Mouse (Mus musculus): Measurements from ENCODE around the gene Glcci1. TPM values are rescaled to one million over a fixed set of nuclear protein-coding genes. Genes with fewer than 3 reads are reported as not detected.

Glcci1 gene
- 0.46 TPM in 1 of 2 replicates, not detected in the other for total RNA-seq (2017)

- no peak; the same call in 1 of the 2 replicates for ATAC-seq (replicated peaks; ENCODE audit: low read depth, poor library complexity, severe bottlenecking)
These were observed at the start of gene Glcci1 for GRCm38 (mm10) chr6:8509551-8509950. TSS of gene Glcci1 (plus strand) at chr6:8509600.

DNA sequence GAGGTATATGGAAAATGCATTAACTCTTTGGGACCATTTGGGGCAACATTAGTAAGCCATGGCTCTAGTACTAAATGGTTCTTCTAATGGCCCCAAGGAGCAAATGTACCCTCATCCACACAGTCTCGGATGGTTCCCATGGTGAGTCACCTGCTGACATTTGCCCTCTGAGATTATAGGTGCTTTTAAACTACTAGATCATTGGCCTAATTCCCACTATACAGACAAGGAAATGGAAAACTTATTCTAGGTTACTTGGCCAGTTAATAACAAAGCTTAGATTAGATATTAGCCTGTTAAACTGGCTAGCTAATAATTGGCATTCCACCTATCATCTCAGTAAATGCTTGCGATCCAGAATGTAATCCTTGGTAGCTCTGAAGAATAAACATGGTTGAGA lies 47.0 kb upstream of the Glcci1 start:
- no peak for ATAC-seq (replicated peaks; ENCODE audit: low read depth, poor library complexity, severe bottlenecking)

DNA sequence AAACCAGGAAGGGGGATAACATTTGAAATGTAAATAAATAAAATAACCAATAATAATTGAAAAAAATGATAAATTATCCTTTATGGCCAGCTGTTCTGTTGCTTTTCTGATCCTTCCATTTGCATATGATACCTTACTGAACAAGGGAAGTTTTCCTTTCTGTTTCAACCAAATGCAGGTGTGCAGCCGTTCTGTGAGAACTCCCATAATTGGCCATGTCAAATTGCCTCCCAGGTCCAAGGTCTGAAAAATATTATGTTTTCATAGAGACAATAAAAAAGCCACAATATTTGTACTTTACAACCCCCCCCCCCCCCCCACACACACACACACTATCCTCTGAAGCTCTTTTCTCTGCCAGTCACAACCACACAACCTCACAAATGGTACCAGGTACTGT lies 44.0 kb upstream of the Glcci1 start:
- ATAC-seq (replicated peaks; ENCODE audit: low read depth, poor library complexity, severe bottlenecking): no peak

GRCm38 (mm10) chr6:8465985-8466384 lies 43.4 kb upstream of the Glcci1 start:
- no peak for ATAC-seq (replicated peaks; ENCODE audit: low read depth, poor library complexity, severe bottlenecking)

DNA sequence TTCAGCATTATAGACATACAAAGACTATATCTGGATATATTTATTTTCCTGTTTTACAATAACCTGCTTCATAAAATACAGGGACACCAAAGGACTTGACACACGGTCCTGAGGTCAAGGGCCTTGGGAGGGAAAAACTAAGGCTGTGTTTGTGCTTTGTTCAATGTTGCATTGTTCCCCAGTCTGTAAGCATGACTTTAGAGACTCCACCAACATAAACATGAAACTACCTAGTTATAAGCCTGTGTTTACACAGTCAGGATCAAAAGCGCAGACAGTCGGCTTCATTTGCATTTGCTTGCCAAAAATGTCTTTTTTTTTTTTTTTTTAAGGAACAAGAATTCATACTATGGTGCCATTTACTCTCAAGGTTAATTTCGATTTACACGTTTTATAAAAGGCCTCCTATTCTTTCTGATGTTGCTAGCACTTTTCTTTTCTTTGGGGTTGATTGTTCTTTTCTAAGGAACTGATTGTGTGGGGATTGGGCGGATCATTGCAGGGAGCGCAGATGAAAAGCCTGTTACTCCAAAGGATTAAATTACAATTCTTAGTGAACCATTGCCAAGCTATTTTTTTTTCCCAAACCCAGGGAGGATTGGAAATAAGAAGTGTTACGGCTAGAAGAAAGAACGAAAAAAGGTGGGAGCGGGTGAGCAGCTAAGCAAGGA lies 41.6 kb upstream of the Glcci1 start:
- no peak for ATAC-seq (replicated peaks; ENCODE audit: low read depth, poor library complexity, severe bottlenecking)

DNA sequence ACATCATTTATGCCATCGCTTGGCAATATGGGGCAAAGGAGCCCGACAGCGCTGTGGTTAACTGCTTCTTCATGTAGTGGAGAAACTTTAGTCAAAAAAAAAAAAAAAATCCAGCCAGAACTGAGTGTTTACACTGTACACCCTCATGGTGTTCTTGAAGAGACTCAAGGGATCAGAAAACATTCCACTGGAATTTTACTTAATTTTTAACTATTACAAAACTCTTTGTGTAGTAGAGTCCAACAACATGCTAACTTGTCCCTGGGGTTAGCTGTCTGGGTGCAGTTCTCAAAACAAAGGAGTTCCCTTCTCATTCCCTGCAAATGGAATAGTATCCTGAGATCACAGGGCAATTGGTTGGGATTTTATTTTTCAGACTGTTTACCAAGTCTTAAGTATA lies 39.5 kb upstream of the Glcci1 start:
- no peak for ATAC-seq (replicated peaks; ENCODE audit: low read depth, poor library complexity, severe bottlenecking)

- ATAC-seq (replicated peaks; ENCODE audit: low read depth, poor library complexity, severe bottlenecking): no peak
These were observed 37.3 kb upstream of the Glcci1 start for GRCm38 (mm10) chr6:8472125-8472524.

DNA sequence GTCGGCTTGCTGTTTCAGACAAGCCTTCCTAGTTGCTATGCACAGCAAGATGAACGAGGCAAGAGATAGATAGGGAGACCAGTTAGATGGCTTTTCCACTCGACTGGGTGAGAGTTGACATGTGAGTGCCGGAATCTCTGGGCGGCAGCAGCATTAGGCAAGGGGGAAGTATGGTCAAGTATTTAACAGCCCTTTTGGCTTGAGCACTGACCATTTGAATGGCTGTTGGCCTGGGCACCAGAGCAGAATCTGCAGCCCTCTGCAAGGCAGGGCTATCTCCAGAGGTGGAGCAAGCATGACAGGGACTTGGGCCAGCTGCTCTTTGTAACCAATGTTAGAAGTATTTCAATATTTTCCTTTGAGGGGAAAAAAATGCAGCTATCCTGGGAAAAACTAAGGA lies 36.5 kb upstream of the Glcci1 start:
- ATAC-seq (replicated peaks; ENCODE audit: low read depth, poor library complexity, severe bottlenecking): no peak

GRCm38 (mm10) chr6:8473498-8473897 lies 35.9 kb upstream of the Glcci1 start:
- no peak for ATAC-seq (replicated peaks; ENCODE audit: low read depth, poor library complexity, severe bottlenecking)

GRCm38 (mm10) chr6:8474316-8474715 lies 35.1 kb upstream of the Glcci1 start:
- no peak for ATAC-seq (replicated peaks; ENCODE audit: low read depth, poor library complexity, severe bottlenecking)

DNA sequence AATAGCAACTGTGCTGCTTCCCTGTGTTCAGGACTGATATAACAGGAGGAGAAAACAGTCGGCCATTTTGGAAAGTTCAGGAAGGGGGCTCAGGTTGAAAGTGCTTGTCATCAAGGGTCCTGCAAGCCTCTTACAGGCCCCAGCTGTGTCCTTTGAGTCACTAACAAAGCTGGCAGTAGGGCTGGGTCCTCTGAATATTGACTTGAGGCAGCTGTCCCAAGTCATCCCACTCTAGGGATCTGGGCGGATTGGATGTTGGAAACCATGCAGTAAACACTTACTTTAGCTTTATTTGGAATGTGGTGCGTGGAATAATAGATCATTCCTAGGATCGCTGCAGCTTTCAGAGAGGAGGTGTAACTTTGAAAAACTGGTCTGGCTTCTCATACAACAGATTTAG lies 34.6 kb upstream of the Glcci1 start:
- no peak for ATAC-seq (replicated peaks; ENCODE audit: low read depth, poor library complexity, severe bottlenecking)

DNA sequence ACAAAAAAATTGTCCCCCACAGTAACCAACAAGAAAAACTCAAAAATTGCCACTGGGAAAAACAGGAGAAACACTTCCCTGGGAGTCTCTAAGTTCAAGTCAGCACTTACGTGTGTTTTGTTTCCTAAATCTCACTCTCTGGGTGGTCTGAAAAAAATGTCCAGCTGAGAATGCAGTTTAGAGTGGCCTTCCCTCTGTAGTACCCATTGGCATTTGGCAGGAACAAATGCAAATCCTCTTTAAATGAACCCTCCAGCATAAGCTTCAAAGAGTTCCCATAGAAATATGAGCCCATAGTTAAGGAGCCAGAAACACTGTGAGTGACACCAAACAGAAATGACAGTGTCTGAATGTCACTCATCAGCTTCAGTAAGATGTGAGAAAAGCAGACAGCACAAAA lies 30.2 kb upstream of the Glcci1 start:
- no peak for ATAC-seq (replicated peaks; ENCODE audit: low read depth, poor library complexity, severe bottlenecking)

DNA sequence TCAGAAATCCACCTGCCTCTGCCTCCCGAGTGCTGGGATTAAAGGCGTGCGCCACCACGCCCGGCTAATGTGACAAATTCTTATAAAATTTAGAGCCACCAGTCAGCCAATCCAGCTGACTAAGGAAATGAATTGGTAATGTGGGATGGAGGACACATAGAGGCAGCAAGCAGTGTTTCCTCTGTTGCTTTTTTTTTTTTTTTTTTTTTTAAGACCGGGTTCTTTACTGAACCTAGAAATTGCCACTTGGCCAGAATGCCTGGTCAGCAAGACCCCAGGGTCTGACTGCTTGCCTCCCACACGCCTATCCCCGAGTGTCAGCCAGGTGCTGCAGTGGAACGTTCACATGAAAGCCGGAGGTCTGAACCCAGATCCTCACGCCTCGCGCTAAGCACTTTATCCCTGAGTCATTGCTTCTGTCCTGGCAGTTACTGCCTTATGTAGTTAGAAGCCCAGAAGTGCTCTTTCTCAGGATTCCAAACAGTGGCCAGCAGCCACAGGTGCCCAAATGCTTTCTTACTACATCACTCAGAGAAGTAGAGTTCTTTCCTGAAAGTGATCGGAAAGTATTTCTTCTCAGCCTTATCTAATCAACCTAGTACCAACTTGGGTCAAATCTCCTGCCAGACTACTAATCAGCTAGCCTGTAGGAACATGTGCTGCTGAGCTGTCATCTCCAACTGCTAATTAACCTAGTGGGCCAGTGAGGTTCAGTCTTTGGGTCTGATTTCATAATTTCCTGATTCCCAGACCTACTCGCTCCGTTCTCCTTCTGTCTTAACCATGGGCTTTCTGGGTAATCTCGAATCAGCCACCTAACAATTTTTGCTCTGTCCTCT lies 24.7 kb upstream of the Glcci1 start:
- peak; percentile 59 for ATAC-seq (replicated peaks; ENCODE audit: low read depth, poor library complexity, severe bottlenecking)

DNA sequence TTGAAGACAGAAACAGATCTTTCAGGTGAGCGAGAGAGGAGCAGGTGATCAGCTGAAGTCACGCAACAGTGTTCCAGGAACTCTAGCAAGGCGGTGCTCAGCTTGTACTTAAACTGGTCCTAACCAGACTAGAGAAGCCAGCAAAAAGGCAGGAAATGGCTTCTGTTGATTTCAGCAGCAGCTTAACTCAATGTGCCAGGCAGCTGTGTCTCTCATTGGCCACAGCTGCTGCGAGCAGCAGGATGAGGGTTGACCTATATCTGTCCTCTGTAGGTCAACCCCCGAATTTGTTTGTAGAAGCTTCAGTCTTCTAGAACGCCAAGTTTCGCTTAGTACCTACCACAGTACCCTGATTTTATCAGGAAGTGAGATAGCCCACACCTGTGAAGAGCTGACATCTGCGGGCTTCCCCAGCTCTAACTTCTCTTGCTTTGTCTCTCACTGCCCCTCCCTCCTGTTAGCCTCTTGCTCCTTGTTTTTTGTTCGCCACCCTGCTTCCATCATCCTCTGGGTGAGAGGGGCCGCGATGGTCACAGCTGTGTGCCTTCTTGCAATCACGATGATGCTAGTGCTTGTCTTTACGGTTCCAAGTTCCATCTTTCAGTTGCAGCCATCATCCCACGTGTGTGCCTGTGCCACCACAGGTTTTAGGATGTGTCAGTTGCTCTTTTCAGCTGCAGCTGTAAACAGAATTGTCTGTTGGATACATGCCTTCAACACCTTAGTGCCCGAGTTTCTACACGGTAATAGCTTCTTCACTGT lies 23.8 kb upstream of the Glcci1 start:
- ATAC-seq (replicated peaks; ENCODE audit: low read depth, poor library complexity, severe bottlenecking): no peak

DNA sequence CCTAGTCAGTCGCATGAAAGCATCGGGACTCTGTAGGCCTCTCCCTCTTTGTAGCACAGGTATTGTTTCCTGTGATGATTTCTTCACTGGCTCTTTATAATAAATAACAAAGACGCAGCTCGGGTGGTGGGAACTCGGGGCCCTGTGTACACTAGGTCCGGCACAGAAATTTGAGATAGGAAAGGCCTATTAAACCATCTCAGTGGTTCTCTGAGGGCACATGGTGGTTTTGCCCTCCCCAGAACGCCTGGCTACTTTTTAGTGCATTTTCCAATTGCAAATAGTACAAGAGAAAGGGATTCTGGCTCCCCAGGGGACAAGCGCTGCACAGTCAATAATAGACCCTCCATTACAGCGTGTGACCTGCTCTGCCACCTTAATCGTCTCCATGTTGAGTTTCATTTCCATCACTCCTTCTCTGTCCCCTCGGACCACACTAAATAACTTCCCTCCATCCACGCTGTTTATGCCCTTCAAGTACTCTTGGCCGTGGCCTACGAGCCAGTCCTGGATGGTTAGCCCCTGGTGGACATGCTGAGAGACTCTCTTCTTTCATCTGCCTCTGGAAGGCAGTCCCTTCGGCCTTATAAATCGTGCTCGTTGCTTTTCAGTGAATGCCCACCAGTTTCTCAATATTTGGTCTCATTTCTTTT lies 22.9 kb upstream of the Glcci1 start:
- ATAC-seq (replicated peaks; ENCODE audit: low read depth, poor library complexity, severe bottlenecking): no peak

GRCm38 (mm10) chr6:8487044-8487853 lies 22.2 kb upstream of the Glcci1 start:
- peak; percentile 58 for ATAC-seq (replicated peaks; ENCODE audit: low read depth, poor library complexity, severe bottlenecking)

DNA sequence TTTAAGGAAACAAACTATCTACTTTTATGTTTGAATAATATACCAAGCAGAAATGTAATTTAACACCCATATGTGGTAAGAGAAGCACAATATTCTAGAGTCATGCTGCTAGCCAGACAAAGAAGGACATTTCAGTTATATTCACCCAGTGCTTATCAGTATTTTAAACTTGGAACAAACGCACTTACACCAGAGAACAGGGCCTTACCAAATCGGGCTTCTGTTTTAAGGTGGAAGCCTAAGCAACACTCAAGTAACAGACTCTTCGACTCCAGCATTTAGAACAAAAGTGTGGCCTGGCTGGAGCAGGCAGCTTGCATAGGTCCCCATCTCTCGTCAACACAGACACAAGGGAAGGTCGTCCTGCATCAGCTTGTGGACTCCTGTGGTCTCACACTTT lies 21.2 kb upstream of the Glcci1 start:
- no peak for ATAC-seq (replicated peaks; ENCODE audit: low read depth, poor library complexity, severe bottlenecking)

- ATAC-seq (replicated peaks; ENCODE audit: low read depth, poor library complexity, severe bottlenecking): no peak
These were observed 20.1 kb upstream of the Glcci1 start for GRCm38 (mm10) chr6:8489266-8489665.

GRCm38 (mm10) chr6:8489938-8490585 lies 19.3 kb upstream of the Glcci1 start:
- no peak for ATAC-seq (replicated peaks; ENCODE audit: low read depth, poor library complexity, severe bottlenecking)
